ENCODE assay signal across 8 mouse cellular contexts in genomic region chr10:121509751-121510643, GRCm38 (mm10). TPM values are rescaled to one million over a fixed set of nuclear protein-coding genes. Genes with fewer than 3 reads are reported as not detected.
DNase-seq lines count a peak whose midpoint lies in the region; ATAC-seq and TF ChIP-seq lines count a peak whose summit lies in the region.

No protein-coding gene starts in this region.

- H3K4me3 ChIP-seq in forebrain, embryonic 12.5 days (replicated peaks), result no peak overlapping the region
- H3K4me3 ChIP-seq in forebrain, postnatal 0 days (ENCODE audit: low read depth, low read length), result no peak overlapping the region
- H3K4me3 ChIP-seq in embryonic facial prominence, embryonic 15.5 days (replicated peaks), result no peak overlapping the region
- H3K4me3 ChIP-seq in kidney, embryonic 16.5 days (ENCODE audit: low read length), result no peak overlapping the region

- no peak for DNase-seq in forebrain, postnatal 0 days
- DNase-seq in urinary bladder, postnatal 14 days (ENCODE audit: low spot score), result no peak
- no peak for DNase-seq in layer of hippocampus, postnatal 14 days (ENCODE audit: low spot score in 2 of 2)

- no peak overlapping the region for H3K27ac ChIP-seq in forebrain, embryonic 12.5 days
- no peak overlapping the region for H3K27ac ChIP-seq in forebrain, postnatal 0 days (ENCODE audit: low read depth, low read length)
- H3K27ac ChIP-seq in embryonic facial prominence, embryonic 15.5 days (replicated peaks), result peak overlapping the region; percentile 58
- no peak overlapping the region for H3K27ac ChIP-seq in kidney, embryonic 16.5 days (ENCODE audit: low read length)

- peak overlapping the region; percentile 15; the same call in 1 of the 2 replicates for H3K4me2 ChIP-seq in forebrain, embryonic 12.5 days
- H3K4me2 ChIP-seq in forebrain, postnatal 0 days (ENCODE audit: low read depth), result no peak overlapping the region
- H3K4me2 ChIP-seq in embryonic facial prominence, embryonic 15.5 days (replicated peaks), result peak overlapping the region; percentile 5
- H3K4me2 ChIP-seq in kidney, embryonic 16.5 days (replicated peaks; ENCODE audit: low read depth, low read length), result peak overlapping the region; percentile 27

- WGBS in forebrain, embryonic 12.5 days, result 33% methylated on average over 24 of the region's 24 CpGs
- WGBS in forebrain, postnatal 0 days, result 46% methylated on average over 24 of the region's 24 CpGs
- whole genome bisulfite sequencing in embryonic facial prominence, embryonic 15.5 days, result 18% methylated on average over 24 of the region's 24 CpGs
- WGBS in kidney, embryonic 16.5 days, result 22% methylated on average over 24 of the region's 24 CpGs

- no peak for TF ChIP-seq CTCF in forebrain, postnatal 0 days (IDR thresholded peaks at IDR 0.05; ENCODE audit: low read depth)

- no peaks in the 10 kb centered on the region for H3K36me3 ChIP-seq in forebrain, embryonic 12.5 days (replicated peaks)
- H3K36me3 ChIP-seq in forebrain, postnatal 0 days (ENCODE audit: insufficient read depth), result no peaks in the 10 kb centered on the region
- no peaks in the 10 kb centered on the region for H3K36me3 ChIP-seq in embryonic facial prominence, embryonic 15.5 days
- no peaks in the 10 kb centered on the region for H3K36me3 ChIP-seq in kidney, embryonic 16.5 days (ENCODE audit: insufficient read depth, low read length)

- no peaks in the 10 kb centered on the region for H3K27me3 ChIP-seq in forebrain, embryonic 12.5 days
- H3K27me3 ChIP-seq in forebrain, postnatal 0 days (ENCODE audit: insufficient read depth, low read length), result no peaks in the 10 kb centered on the region
- H3K27me3 ChIP-seq in embryonic facial prominence, embryonic 15.5 days, result no peaks in the 10 kb centered on the region
- H3K27me3 ChIP-seq in kidney, embryonic 16.5 days (ENCODE audit: insufficient read depth, low read length), result no peaks in the 10 kb centered on the region

- peaks cover 26% of the 10 kb centered on the region for H3K4me1 ChIP-seq in forebrain, embryonic 12.5 days
- H3K4me1 ChIP-seq in forebrain, postnatal 0 days (ENCODE audit: insufficient read depth), result peaks cover 15% of the 10 kb centered on the region
- peaks cover 37% of the 10 kb centered on the region for H3K4me1 ChIP-seq in embryonic facial prominence, embryonic 15.5 days
- H3K4me1 ChIP-seq in kidney, embryonic 16.5 days (ENCODE audit: insufficient read depth, low read length), result peaks cover 37% of the 10 kb centered on the region

- no peaks in the 10 kb centered on the region for H3K9me3 ChIP-seq in forebrain, embryonic 12.5 days
- H3K9me3 ChIP-seq in forebrain, postnatal 0 days (ENCODE audit: low read length), result no peaks in the 10 kb centered on the region
- no peaks in the 10 kb centered on the region for H3K9me3 ChIP-seq in embryonic facial prominence, embryonic 15.5 days (replicated peaks)
- H3K9me3 ChIP-seq in kidney, embryonic 16.5 days (ENCODE audit: low read length), result no peaks in the 10 kb centered on the region

- ATAC-seq in forebrain, embryonic 12.5 days (ENCODE audit: low FRiP score), result peak; percentile 48
- ATAC-seq in forebrain, postnatal 0 days, result no peak
- peak; percentile 51; the same call in 1 of the 2 replicates for ATAC-seq in embryonic facial prominence, embryonic 15.5 days (ENCODE audit: insufficient number of reproducible peaks, low FRiP score, low TSS enrichment, low read depth)
- ATAC-seq in kidney, embryonic 16.5 days (ENCODE audit: low FRiP score, low TSS enrichment), result peak; percentile 46
- peak; percentile 19 for ATAC-seq in megakaryocyte-erythroid progenitor cell, adult 5-6 weeks (replicated peaks; ENCODE audit: low FRiP score, low TSS enrichment, poor library complexity, severe bottlenecking)
- no peak for ATAC-seq in erythroid progenitor cell, adult 5-6 weeks (replicated peaks; ENCODE audit: low FRiP score, poor library complexity, severe bottlenecking)

- H3K9ac ChIP-seq in forebrain, embryonic 12.5 days, result no peak overlapping the region
- no peak overlapping the region for H3K9ac ChIP-seq in forebrain, postnatal 0 days
- no peak overlapping the region for H3K9ac ChIP-seq in embryonic facial prominence, embryonic 15.5 days
- 0 out of 2 replicates have a peak overlapping the region, but pooled peaks have one; percentile 0 for H3K9ac ChIP-seq in kidney, embryonic 16.5 days (replicated peaks; ENCODE audit: low read length)

RNA-seq across cellular contexts. Expression of gene Rassf3, which starts 33.9 kb away (rescaled TPM):
- polyA plus RNA-seq in forebrain, embryonic 12.5 days (2016; fragmentation: Nextera tagmentation; extraction: Ambion mirVana), result 6.6 and 7.3 TPM in 2 replicates
- total RNA-seq in forebrain, postnatal 0 days (2014; rRNA removed), result 5.0 and 5.9 TPM in 2 replicates
- 3.2 and 3.5 TPM in 2 replicates for polyA plus RNA-seq in forebrain, postnatal 0 days (2015; fragmentation: Nextera tagmentation; extraction: Ambion mirVana)
- 20.3 and 21.0 TPM in 2 replicates for polyA plus RNA-seq in embryonic facial prominence, embryonic 15.5 days (2015; fragmentation: Nextera tagmentation; extraction: Ambion mirVana)
- 14.8 and 15.2 TPM in 2 replicates for polyA plus RNA-seq in kidney, embryonic 16.5 days (2015; fragmentation: Nextera tagmentation; extraction: Ambion mirVana)
- 6.5 and 9.7 TPM in 2 replicates for total RNA-seq in megakaryocyte-erythroid progenitor cell, adult 5-6 weeks (2014; fragmentation: Nextera tagmentation)
- total RNA-seq in megakaryocyte-erythroid progenitor cell, adult 5-6 weeks (2017), result 12.1 and 13.4 TPM in 2 replicates
- 9.2 and 9.7 TPM in 2 replicates for total RNA-seq in erythroid progenitor cell, adult 5-6 weeks (2015; ENCODE audit: low replicate concordance)
- 6.9 and 8.0 TPM in 2 replicates for total RNA-seq in erythroid progenitor cell, adult 5-6 weeks (2017; ENCODE audit: low replicate concordance)
- 10 to 100 TPM; 12.0 to 12.6 TPM for total RNA-seq in layer of hippocampus, postnatal 14 days (2021)

Comparison
In these comparisons a context has a peak if more than half of its experiments do, and no peak if none do; other contexts are left out.
1. ATAC-seq: peak in forebrain, embryonic 12.5 days (single experiment), embryonic facial prominence, embryonic 15.5 days (single experiment), kidney, embryonic 16.5 days (single experiment) and megakaryocyte-erythroid progenitor cell, adult 5-6 weeks (single experiment); none in forebrain, postnatal 0 days (single experiment) and erythroid progenitor cell, adult 5-6 weeks (single experiment).